Mouse (Mus musculus): ENCODE measurements around the gene Kcne1.

Kcne1 gene

DNA sequence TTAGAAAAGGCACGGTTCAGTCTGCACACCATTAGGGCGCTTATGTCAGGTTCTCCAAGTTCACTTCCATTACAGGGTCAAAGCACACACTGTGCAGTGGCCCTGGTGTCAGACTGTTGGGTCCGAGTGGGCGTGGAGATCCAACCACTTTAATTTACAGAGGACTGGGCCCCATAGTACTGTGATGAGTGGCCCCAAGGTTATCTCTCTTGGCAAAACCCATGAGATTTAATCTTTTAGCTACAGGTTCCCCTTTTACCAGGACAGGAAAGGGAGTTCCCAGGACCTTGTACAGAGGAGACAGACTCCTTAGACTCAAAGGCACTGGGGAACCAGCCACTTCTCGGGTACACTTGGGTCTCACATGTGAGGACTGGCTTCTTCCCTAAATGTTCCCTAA is 3.9 kb downstream of the Kcne1 start:
- DNase-seq = no peak

DNA sequence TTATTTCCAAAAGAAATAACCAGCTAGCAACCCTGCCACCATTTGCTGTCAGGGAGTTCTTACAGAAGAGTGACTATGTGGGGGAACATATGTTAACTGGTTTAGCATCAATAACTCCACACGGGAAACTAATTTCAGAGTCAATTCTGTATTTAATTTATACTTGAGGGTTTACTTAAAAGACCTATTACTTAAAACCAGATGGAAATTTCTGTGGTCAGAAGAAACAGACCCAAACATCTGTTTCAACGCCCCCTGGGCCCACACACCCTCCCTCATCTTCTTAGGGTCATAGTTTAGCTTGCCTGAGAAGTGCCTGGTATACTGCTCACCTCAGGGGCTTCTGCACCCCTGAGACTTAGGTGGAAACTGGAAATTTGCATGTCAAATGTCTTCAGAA is 5.4 kb downstream of the Kcne1 start:
- no peak for DNase-seq

DNA sequence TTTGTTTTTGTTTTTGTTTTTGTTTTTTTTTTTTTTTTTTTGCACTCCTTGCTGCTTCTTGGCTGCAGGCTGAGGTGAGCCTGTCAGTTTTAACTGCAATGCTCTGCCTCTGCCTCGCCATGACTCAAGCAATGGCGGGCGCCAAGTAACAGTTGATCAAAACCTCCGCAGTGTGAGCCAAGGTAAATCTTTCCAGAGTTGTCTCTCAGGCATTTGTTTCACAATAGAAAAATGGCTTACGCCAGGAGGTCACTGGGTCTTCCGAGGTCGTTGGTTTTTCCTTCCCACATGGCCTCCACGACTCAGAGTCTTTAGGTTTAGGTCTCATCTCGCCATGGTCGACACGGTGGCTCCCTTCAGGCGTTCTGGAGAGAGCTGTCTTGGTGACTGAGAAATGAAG is 6.0 kb downstream of the Kcne1 start:
- no peak for DNase-seq

DNA sequence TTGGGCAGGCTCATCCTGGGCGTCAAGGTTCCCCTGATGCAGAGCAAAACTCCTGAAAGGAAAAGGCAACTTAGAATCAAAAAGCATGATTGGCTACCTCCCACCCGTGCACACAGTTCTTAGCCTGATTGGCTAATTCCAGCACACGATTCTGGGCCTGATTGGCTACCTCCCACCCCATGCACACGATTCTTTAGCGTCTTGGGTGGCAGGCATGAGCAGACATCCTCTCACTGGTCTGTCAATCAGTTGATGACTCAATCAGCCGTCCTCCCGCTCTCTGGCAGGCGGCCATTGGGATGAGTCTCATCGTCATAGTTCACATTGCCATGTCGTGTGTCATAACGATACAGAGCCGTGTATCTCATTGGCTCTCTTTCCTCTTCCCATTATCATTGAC is 10.3 kb downstream of the Kcne1 start:
- DNase-seq = no peak

DNA sequence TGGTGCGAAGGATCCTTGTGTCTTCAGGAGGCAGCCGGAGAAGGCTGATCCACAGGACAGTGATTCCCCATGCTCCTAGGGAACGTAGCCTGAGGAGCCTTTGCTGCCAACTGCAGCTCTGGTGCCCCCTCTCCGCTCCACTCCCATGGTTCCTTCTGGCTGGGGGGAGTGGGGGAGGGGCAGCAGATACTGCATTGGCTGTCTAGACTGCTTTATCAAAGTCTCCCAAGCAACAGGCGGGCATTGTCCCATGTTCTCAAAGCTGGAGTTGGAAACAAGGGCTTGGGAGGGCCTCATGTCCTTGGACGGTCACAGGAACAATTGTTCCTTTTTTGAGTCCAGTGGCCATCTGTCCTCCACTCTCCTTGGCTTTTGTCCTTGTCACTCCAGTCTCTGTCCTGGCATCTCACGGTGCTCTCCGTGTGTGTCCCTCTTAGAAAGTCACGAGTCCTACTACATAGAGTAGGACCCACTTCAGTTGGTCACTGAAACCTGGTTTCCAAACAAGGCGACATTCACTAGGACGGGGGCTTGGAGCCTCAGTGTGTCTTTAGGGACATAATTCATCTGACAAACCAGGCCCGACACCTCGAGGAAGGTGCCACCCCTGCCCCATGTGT is 12.9 kb downstream of the Kcne1 start:
- no peak for DNase-seq

DNA sequence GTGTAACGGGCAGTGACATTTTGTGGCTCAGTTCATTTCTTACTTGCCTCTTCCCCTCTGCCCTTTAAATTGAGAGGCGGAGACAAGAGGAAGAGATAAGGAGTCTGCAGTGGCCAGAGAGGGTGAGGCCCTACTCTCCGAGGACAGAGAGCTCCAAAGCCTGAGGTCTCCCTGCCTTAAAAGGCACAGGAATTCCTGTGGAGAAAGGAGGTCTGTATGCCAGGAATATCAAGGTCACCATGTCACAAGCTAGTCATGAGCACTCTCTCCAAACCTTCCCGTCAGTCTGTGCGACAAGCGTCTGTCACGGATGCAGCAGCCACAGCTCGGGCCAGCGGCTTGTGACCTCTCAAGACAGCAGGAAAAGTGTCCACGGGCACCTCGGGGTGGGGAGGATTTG is 14.1 kb downstream of the Kcne1 start:
- DNase-seq = no peak

DNA sequence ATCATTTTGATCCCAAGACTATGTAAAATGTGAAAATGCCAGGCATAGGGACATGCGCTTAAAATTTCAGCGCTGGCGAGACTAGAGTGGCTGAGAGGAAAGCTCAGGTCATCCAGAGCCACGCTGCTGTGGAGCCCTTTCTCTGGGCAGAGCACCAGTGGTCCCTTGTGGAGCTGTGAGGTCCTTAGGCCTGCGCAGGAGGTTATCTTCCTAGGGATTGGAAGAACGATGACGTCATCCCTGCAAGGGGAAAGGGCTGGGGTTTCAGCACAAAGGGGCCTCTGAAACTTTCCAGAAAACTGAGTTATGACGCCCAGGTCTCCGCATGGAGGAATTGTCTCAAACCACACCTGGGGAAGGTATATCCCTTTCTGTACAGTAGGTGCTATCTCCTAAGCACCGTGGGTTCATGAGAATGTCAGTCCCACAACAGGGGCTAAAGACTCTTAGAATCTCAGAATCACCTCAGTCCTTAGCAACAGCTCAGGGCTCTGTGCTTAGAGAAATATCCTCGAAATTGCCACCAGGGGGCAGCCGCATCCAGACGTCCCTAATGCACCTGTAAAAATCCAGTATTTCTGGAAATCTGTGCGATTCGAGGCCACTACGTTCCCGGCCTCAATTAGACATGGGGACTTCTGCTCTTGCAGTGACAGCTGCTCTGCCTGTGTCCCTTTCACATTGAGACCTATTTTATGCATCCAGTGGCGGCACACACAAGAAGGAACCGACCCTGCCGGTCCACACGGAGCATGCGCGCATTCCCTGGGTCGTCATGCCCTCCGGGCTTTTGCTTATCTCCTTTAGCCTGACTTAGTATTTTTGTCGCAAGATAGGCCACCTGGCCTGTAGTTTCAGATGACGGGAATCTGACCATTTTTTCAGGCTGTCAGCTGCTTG is 18.4 kb downstream of the Kcne1 start:
- DNase-seq = peak; percentile 55

DNA sequence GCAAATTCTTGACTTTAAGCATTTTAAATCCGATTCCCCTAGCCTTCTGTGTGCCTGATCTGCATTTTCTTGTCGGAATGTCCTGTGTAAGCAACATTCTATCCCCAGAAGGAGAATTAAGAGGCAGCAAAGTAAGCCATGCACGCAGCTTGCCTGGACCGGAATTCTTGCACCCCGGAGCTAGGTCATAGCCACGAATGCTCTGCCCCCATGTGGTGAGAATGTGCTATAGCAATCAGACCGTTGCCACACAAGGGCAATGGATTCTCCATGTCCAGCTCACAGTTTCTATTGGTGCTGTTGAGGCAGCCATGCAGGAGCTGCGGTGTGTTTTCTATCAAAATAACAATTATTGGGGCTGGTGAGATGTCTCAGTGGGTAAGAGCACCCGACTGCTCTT is 23.0 kb downstream of the Kcne1 start:
- DNase-seq = peak; percentile 73

DNA sequence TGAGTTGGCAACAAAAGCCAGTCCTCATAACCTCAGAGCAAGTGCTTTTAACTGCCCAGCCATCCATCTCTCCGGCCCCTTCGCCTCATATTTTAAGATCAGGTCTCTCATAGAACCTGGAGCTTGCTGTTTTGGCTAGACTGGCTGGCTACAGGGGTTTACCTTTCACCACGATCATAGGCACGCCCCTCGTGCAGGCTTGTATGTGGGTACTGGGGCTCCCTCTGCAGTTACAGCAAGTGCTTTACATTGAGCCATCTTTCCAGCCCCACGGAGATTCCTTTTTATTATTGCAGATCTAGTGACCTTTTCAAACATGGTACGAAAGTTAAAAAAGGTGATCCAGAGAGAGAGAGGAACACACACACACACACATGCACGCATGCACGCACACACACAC is 24.7 kb downstream of the Kcne1 start:
- DNase-seq = no peak

DNA sequence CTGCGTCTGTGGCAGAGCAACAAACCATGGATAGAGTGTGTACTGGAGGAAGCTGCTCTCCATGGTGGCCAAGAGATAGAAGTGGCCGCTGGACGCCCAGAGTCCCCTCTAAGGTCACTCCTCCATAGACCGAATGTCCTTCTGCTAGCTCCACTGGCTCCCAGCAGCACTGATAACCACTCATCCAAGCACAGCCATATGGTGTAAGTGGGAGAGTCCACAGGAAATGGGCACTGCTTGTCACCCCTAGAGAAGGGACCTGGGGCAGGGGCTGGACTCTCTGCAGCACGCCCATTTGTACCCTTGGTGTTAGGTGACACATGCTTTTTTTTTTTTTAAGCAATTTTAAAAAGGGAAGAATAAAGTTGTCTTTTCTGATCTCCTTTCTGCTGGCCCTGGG is 28.3 kb downstream of the Kcne1 start:
- no peak for DNase-seq

DNA sequence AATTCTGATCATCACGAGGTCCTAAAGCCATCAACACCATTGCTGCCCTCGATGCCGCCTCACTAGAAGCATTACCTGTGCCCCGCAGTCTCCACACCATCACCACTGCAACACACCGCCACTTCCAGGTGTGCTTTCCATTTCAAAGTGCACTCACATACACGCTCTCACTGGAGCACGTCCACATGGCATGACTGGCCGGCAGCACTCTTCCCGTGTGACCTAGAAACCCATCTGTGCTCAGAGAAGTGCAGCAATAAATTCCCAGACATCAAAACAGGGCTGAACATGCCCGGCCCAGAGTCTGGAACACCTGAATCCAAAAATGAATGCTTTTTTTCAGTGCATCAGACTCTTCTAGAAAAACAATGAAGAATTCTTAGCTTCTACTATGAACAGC is 31.4 kb downstream of the Kcne1 start:
- no peak for DNase-seq

DNA sequence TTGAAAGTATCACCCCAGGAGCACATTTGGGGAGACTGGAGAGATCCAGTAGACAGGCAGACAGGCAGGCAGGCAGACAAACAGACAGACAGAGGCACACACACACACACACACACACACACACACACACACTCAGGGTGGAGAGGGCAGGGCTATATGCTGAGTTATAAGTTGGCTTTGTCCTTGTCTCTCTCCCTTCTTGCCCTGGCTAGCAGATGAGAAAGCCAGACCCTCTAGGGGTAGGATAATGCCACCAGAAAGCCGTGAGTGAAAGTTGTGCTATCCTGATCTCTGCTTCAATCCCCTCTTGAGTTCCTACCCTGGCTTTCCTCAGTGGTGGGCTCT is 34.2 kb downstream of the Kcne1 start:
- no peak for DNase-seq

DNA sequence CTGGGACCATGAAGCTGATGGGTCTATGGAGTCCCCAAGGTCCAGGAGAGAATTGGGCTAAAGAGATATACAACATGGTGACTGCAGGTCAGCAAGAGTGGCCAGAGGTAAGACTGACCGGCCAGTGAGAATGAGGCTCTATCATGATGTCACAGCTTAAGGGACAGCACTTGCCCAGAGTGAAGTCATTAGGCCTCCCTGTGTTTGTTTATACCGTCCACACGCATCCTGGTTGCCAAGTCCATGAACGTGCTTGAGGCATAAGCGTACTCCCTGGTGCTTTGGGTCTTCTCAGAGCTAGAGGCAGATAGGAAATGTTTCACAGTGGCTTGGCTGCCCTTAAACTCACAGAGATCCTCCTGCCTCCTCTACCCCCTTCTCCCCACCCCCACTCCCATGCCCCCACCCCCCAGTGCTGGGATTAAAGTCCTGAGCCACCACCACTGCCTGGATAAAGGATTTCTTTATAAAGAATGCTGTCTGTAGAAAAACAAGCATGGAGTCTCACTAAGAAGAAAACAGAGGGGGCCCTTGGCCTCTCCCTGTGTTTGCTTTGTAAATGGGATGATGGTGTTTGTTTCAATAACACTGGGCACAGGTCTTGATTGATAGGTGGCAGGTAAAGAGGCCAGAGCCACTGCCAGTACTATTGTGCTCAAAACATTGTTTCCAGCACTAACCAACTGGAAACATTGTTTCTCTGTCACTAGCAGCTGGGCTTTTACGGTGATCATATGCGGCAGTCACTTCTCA is 34.8 kb downstream of the Kcne1 start:
- no peak for DNase-seq

DNA sequence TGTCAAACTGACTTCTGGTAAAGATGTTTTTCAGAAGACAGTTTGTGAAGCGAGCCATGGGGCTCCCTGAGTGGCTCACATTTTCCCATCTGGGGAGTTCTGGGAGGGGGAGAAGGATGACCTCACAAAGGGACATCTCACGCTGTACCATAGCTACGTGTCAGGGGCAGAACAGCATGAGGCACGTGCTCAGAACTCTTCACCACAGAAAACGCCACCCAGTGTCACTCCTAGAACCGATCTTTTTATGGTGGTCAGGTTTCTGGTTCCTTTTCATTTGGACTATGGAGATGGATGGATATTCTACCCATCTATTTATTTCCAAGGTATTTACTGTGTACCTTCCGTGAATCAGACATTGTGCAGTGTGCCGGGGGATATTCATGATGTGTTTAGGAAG is 37.9 kb downstream of the Kcne1 start, which contains the start of gene Fam243:
Gene Fam243, minus strand, starts transcription at position 101 of the 400 bp plus-strand sequence.
- DNase-seq = no peak

DNA sequence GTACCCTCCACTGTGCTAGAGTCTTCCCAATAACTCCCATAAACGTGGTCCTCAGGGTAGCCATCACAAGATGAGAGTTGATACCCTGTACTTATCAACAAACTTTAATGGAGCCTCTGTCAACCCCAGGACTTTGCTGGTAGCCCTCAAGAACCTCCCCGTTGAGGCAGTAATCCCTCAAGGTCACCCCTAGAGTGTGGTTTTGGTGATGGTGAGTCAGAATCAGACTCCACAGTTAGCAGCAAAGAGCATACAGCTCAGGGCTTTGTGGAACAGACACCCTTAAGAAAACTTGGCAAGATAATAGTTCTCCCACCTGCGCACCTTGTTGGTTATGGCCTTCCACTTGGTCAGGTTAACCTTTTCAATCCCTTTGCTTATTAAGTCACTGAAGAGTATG is 38.9 kb downstream of the Kcne1 start:
- no peak for DNase-seq

DNA sequence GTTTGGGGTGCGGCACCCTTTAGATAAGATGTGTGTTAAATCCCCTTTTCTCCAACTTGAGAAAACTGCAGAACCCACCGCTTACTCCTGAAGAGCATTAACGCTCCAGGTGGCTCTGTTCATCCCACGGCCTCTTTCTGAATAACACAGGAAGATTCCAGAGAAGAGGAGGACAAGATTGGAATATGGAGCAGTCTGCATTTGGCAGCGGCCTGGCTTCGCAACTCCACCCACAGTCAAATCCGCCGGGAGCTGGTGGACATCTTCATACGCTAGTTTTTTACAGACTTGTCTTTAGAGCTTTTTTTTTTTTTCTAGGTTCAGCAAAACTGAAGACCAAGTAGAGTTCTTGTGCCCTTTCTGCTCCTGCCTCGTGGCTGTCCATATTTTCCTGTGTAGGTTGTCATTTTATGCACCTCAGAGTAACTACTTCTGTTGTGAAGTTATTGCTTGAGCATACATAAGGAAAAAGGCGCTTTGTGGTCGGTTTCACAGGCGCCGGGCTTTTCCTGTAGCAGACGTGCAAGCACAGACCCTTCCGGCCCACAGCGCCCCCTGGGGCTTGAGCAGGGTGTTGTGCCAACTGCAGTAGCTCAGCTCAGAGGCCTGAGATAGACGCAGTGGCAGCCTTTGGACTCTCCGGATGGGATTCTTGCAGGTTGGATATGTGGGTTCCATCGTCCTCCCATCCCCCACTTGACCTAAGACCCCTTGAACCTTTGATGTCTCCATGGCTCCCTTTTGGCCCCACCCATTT is 39.7 kb downstream of the Kcne1 start:
- DNase-seq = peak; percentile 46

DNA sequence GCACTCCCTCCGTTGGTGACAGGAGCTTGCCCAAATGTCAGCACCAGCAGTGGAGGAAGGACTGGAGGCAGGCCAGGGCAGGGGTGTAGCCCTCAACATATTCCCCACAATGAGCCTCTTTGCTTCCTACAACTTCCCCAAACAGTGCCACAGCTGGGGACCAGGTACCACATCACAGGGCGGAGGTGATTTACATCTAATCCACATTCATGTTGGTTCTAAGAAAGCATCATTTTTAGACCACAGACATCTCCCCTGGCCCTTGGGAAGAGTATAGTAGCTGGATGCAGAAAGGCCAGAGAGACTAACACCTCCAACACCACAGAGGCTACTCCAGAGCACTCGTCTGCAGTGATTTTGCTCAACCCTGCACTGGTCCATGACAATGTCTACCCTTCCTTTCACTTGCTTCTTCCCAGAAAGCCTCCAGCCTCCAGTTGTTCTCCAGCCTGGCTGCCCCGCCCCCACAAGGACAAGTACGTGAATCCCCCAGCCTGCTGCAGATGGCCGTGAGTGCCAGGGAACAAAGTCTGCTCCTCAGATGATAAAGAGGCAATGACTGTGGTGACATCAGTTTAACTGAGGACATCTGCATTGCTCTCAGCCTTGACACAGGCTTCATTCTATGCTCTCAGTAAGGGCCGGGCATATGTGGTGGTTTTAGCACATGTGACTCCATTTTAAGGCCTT is 43.1 kb downstream of the Kcne1 start:
- DNase-seq = no peak

DNA sequence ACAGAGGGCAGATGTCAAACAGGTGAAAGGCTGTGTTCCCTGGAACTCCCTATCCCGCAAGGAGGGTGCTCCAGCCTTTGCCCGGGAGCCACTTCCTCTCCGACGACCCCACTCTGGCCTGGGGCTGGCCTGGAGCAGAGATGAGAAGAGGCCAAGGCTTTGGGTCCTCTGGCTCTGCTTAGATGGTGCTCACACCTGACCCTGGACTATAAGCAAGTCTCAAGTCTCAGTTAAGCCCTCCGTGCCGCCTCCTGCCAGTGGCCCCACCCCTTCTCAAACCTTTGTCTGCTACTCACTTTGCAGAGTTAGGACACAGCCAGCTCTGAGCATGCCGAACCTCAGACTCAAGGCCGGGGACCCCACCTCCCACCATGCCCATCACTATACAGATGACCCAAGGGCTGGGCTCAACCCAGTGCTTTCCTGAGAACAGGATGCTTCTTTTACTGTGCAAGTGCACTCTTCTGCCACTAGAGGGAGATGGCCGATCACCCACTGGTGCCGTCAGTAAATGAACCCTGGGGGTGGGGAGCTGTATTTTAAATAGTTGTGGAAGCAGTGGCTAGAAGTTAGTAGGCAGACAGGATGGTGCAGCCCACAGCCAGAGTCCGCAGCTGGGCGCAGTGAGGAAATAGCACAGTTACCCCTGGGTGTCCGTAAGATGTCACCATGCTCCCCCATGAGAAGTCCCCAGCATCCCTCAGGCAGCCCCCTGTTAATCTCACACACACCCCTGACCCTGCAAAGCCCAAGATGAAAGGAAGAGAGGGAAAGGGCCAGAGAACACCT is 45.1 kb downstream of the Kcne1 start:
- peak; percentile 30 for DNase-seq

DNA sequence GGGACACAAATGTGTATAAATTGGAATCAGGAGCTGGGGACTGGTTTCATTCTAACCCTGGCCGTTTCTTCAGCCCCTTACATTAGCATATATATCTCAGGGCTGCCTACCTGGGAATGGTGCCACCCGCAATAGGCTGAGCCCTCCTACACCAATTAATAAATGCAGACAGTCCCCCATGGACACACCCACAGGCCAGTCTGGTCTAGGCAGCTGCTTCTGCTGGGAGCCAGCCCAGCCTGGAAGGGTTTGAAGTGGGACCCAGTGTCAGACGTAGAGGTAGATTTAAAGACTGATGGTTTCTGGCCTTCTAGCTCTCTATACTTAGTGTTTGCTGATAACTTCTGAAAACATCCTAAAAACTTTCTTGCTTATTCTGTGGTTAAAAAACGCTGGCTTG is 50.1 kb downstream of the Kcne1 start:
- DNase-seq = no peak

DNA sequence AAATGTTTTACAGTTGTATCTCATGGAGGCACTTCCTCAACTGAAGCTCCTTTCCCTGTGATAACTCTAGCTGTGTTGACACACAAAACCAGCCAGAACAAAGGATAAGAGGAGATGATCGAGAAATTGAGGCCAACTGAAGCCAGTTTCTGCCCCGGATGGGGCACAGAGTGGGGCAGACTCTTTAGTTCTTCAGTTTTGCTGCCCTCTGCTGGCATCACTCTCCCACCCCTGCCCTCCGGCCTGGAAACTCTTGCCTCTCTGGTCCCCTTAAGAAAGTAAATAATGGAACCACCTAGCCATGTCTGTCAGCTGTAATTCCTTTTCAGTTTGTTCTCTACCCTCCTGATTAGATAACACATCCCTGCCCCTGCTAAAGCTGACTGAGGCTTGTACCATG is 51.3 kb downstream of the Kcne1 start:
- no peak for DNase-seq

DNA sequence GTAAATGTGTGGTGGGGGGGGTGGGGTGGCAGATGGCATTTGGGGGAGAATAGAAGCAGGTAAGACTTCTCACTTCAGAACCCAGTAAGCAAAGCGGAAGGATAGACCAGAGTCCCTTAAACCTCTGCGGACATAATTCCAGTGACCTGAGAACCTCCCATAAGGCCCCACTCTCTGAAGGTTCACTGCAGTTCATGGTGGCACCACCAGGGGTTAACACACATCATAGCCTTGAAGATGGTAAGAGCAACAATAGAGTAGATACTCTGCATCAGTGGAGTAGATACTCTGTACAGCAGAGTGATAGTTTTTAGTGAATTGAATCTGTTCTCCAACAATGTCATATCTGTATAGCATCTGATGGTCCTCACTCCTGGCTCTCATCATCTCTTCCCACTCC is 53.7 kb downstream of the Kcne1 start:
- no peak for DNase-seq

DNA sequence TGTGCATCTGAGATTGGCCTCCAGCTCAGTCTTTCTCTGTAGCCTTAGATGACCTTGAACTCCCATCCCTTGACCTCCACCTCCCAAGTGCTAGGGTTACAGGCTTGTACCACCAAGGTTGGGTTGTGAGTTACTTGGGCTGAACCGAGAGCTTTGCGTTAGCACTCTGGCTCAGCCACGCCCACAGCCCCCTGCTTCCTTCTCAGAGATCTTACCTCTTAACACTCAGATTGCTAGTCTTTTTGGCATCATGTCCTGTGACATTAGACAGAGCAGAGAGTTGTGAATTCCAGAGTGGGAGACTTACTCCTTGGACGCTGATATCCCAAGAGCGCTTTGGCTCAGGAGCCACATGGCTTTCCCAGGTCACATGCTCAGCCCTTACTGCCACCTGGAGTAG is 56.8 kb downstream of the Kcne1 start:
- no peak for DNase-seq

Measured in right cerebral cortex, postnatal 25 days (tissue).